Mouse (Mus musculus): ENCODE results near the gene Nr2e1. TPM values are rescaled to one million over a fixed set of nuclear protein-coding genes. Genes with fewer than 3 reads are reported as not detected.

Nr2e1 gene
- polyA plus RNA-seq, 1 experiment from 2014 or later = not detected

DNA sequence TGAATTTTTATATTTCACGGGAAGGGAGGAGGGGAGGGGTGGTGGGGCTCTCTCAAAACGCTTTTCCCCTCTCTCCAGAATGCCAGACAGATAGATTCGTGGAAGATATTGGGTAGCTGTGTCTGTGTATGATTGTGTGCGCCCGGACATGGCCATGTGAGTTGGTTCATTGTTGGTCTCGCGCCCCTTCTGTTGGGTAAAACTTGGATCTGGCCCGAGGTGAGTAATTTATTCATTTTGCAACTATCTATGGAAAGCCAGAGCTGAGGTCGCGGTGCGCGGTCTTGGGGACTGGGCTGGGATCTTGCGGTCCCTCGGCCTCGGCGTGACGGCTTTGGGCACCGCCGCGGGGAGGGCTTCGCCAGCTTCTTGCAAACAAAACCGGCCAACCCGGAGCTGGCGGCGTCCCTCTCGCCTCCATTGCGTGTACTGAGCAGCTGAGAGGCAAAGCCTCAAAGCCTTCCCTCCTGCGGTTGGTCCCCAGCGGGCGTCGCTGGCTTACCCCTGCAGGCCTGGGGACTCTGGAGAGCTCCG, 537 bp upstream of the Nr2e1 start:
- DNase-seq (ENCODE audit: low spot score) (no peak), ATAC-seq (replicated peaks; ENCODE audit: low FRiP score) (no peak)
- Histone ChIP-seq H3K4me3 (ENCODE audit: low read depth, low read length) (no peak overlapping the region), H3K27ac (ENCODE audit: low read depth, low read length) (no peak overlapping the region), H3K9me3 (ENCODE audit: control insufficient read depth, low read length) (no peaks in the 10 kb centered on the region), H3K9ac (ENCODE audit: low read depth, low read length) (no peak overlapping the region), H3K27me3 (replicated peaks; ENCODE audit: control insufficient read depth, insufficient read depth, low read length) (peaks cover 99% of the 10 kb centered on the region), H3K4me2 (no peak overlapping the region; the same call in 1 of the 2 replicates), H3K4me1 (replicated peaks; ENCODE audit: control insufficient read depth, insufficient read depth, low read length) (peaks cover 5% of the 10 kb centered on the region; the same call in 1 of the 2 replicates), H3K36me3 (ENCODE audit: control insufficient read depth, insufficient read depth, low read length) (no peaks in the 10 kb centered on the region)
- 1% methylated on average over 32 of the region's 32 CpGs for WGBS

DNA sequence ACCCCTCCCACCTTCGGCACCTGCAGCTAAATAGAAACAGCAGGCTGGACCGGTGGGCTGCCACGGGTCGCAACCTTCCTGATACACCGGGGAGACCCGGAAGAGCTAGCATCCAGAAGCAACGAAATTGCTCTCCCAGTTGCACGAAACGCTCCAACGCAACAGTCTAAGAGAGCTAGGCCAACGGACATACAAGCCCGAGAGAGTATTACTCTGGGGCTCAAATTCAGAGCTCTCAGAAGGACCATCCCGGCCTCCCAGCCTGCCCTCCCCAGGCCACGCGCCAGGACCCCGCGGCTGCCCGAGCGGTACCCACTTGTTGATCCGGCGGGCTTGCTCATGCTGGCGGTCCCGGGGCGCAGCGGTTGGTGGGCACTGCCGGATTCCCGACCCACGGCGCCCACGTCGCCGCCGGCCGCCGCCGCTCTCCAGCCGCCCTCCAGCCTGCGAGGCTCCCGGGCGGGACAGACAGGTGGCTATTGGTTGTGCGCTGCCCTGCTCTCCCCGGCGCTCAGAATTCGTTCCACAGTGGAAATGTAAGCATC, 794 bp downstream of the Nr2e1 start:
- no peak for DNase-seq (ENCODE audit: low spot score)
- Histone ChIP-seq H3K27me3 (replicated peaks; ENCODE audit: control insufficient read depth, insufficient read depth, low read length) (peaks cover 99% of the 10 kb centered on the region), H3K27ac (ENCODE audit: low read depth, low read length) (no peak overlapping the region), H3K9me3 (ENCODE audit: control insufficient read depth, low read length) (no peaks in the 10 kb centered on the region), H3K9ac (ENCODE audit: low read depth, low read length) (no peak overlapping the region), H3K4me3 (ENCODE audit: low read depth, low read length) (peak overlapping the region; percentile 24; the same call in 1 of the 2 replicates), H3K4me2 (no peak overlapping the region), H3K36me3 (ENCODE audit: control insufficient read depth, insufficient read depth, low read length) (no peaks in the 10 kb centered on the region), H3K4me1 (replicated peaks; ENCODE audit: control insufficient read depth, insufficient read depth, low read length) (peaks cover 5% of the 10 kb centered on the region; the same call in 1 of the 2 replicates)
- 1% methylated on average over 44 of the region's 44 CpGs for WGBS
- ATAC-seq (replicated peaks; ENCODE audit: low FRiP score) = no peak

- no peak for DNase-seq (ENCODE audit: low spot score)
- Histone ChIP-seq H3K9me3 (ENCODE audit: control insufficient read depth, low read length) (no peaks in the 10 kb centered on the region), H3K4me2 (peak overlapping the region; percentile 20; the same call in 1 of the 2 replicates), H3K27ac (ENCODE audit: low read depth, low read length) (no peak overlapping the region), H3K9ac (ENCODE audit: low read depth, low read length) (no peak overlapping the region), H3K27me3 (replicated peaks; ENCODE audit: control insufficient read depth, insufficient read depth, low read length) (peaks cover 99% of the 10 kb centered on the region), H3K4me1 (replicated peaks; ENCODE audit: control insufficient read depth, insufficient read depth, low read length) (peaks cover 5% of the 10 kb centered on the region; the same call in 1 of the 2 replicates), H3K36me3 (ENCODE audit: control insufficient read depth, insufficient read depth, low read length) (no peaks in the 10 kb centered on the region), H3K4me3 (ENCODE audit: low read depth, low read length) (peak overlapping the region; percentile 24)
- ATAC-seq (replicated peaks; ENCODE audit: low FRiP score) = no peak
- WGBS = 2% methylated on average over 45 of the region's 45 CpGs
These were observed 1.5 kb downstream of the Nr2e1 start for GRCm38 (mm10) chr10:42581694-42582565.

DNA sequence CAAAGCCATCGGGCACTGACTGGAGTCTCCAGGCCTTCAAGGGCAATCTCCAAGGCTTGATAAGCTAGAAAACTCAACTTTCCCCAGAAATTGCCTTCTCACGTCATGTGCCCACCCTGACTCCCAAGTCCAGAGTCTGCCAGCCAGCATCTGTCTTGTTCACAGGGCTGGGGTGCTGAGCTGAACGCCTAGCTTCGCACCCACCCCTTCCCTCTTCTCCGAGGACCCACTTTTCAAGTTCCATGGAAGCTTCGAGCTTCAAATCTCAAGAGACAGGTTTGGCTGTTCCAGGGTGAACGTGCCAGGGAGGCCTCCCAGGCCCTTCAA, 2.5 kb downstream of the Nr2e1 start:
- no peak overlapping the region for H3K4me2 ChIP-seq
- WGBS = 10% methylated on average over 7 of the region's 7 CpGs
- H3K9me3 ChIP-seq (ENCODE audit: control insufficient read depth, low read length) = no peaks in the 10 kb centered on the region
- H3K9ac ChIP-seq (ENCODE audit: low read depth, low read length) = no peak overlapping the region
- no peak overlapping the region for H3K27ac ChIP-seq (ENCODE audit: low read depth, low read length)
- no peak for DNase-seq (ENCODE audit: low spot score)
- no peak for ATAC-seq (replicated peaks; ENCODE audit: low FRiP score)
- H3K36me3 ChIP-seq (ENCODE audit: control insufficient read depth, insufficient read depth, low read length) = no peaks in the 10 kb centered on the region
- peaks cover 5% of the 10 kb centered on the region; the same call in 1 of the 2 replicates for H3K4me1 ChIP-seq (replicated peaks; ENCODE audit: control insufficient read depth, insufficient read depth, low read length)
- H3K4me3 ChIP-seq (ENCODE audit: low read depth, low read length) = no peak overlapping the region
- peaks cover 99% of the 10 kb centered on the region for H3K27me3 ChIP-seq (replicated peaks; ENCODE audit: control insufficient read depth, insufficient read depth, low read length)

DNA sequence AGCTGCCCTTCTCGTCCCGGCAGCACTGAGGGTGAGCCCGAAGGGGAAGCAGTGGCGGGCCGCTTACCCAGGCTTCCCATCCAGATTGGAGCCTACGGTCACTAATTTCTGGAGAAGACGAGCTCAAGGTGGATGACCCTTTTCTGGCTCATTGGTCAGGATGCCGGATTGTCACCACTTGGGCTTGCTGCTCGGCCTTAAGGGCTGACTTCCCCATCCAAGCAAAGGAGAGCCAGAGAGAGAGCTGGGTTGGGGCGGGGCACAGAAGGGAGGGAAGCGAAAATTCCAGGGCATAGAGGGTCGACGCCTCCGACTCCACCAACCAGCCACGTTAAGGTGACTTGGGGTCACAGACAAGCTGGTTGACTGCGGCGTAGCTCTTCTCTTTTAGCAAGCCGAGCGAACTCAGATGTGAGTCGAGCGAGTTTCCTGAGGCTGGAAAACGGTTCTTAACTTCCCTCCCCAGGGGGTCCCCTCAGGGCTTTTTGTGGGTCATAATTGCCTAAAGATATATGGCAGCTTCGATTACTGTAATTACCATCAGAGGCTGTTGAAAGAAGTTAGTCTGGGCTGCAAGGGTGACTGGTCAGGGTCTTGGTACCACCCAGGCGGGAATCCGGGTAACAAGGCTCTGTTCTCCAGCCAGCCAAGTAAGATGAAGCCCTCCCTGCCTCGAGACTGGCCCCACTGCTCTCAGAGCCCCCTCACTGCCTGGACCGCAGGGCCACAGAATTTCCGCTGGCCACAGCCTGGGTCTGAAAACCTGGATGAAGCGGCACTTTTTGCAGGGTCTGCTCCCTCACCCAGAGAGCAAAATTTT, 3.1 kb downstream of the Nr2e1 start:
- no peaks in the 10 kb centered on the region for H3K36me3 ChIP-seq (ENCODE audit: control insufficient read depth, insufficient read depth, low read length)
- no peak overlapping the region for H3K27ac ChIP-seq (ENCODE audit: low read depth, low read length)
- H3K9ac ChIP-seq (ENCODE audit: low read depth, low read length) = no peak overlapping the region
- peaks cover 99% of the 10 kb centered on the region for H3K27me3 ChIP-seq (replicated peaks; ENCODE audit: control insufficient read depth, insufficient read depth, low read length)
- H3K9me3 ChIP-seq (ENCODE audit: control insufficient read depth, low read length) = no peaks in the 10 kb centered on the region
- no peak overlapping the region for H3K4me3 ChIP-seq (ENCODE audit: low read depth, low read length)
- no peak for DNase-seq (ENCODE audit: low spot score)
- WGBS = 1% methylated on average over 29 of the region's 29 CpGs
- H3K4me1 ChIP-seq (replicated peaks; ENCODE audit: control insufficient read depth, insufficient read depth, low read length) = peaks cover 5% of the 10 kb centered on the region; the same call in 1 of the 2 replicates
- no peak for ATAC-seq (replicated peaks; ENCODE audit: low FRiP score)
- H3K4me2 ChIP-seq = no peak overlapping the region

DNA sequence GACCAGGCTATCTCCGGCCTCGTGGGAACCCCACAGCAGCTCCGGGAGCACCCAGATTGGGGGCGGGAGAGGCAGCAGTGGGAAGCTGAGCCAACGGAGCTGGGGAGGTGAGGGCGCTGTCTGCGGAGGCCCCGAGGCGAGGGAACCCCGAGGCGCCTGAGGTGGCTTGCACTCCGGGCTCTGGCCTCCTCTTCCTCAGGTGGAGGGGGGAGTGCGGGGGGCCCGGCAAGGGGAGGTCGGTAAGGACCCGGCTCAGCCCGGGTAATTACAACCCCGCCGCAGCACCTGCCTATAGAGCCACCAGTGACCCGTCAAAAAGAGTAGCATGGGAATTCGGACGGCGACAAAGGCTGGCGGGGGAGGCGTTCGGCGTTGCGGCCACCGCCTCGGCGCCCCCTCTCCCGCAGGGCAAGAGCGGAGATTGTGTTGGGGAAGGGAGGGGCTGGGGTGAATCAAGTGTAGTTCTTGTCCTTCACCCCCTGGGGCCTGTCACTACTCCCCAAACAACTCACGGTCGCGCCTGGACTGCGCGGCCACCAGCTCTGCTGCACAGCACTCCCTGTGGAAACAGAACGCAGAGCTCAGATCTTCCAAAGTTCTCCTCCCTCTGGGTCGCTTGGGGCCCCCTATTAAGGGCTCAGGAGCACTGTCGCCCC, 3.8 kb downstream of the Nr2e1 start:
- H3K4me2 ChIP-seq = peak overlapping the region; percentile 25; the same call in 1 of the 2 replicates
- H3K36me3 ChIP-seq (ENCODE audit: control insufficient read depth, insufficient read depth, low read length) = no peaks in the 10 kb centered on the region
- H3K27ac ChIP-seq (ENCODE audit: low read depth, low read length) = no peak overlapping the region
- DNase-seq (ENCODE audit: low spot score) = no peak
- 2% methylated on average over 41 of the region's 41 CpGs for WGBS
- no peak overlapping the region for H3K9ac ChIP-seq (ENCODE audit: low read depth, low read length)
- H3K4me1 ChIP-seq (replicated peaks; ENCODE audit: control insufficient read depth, insufficient read depth, low read length) = peaks cover 5% of the 10 kb centered on the region; the same call in 1 of the 2 replicates
- no peak for ATAC-seq (replicated peaks; ENCODE audit: low FRiP score)
- 0 out of 2 replicates have a peak overlapping the region, but pooled peaks have one; percentile 8 for H3K4me3 ChIP-seq (ENCODE audit: low read depth, low read length)
- H3K9me3 ChIP-seq (ENCODE audit: control insufficient read depth, low read length) = no peaks in the 10 kb centered on the region
- peaks cover 99% of the 10 kb centered on the region for H3K27me3 ChIP-seq (replicated peaks; ENCODE audit: control insufficient read depth, insufficient read depth, low read length)

DNA sequence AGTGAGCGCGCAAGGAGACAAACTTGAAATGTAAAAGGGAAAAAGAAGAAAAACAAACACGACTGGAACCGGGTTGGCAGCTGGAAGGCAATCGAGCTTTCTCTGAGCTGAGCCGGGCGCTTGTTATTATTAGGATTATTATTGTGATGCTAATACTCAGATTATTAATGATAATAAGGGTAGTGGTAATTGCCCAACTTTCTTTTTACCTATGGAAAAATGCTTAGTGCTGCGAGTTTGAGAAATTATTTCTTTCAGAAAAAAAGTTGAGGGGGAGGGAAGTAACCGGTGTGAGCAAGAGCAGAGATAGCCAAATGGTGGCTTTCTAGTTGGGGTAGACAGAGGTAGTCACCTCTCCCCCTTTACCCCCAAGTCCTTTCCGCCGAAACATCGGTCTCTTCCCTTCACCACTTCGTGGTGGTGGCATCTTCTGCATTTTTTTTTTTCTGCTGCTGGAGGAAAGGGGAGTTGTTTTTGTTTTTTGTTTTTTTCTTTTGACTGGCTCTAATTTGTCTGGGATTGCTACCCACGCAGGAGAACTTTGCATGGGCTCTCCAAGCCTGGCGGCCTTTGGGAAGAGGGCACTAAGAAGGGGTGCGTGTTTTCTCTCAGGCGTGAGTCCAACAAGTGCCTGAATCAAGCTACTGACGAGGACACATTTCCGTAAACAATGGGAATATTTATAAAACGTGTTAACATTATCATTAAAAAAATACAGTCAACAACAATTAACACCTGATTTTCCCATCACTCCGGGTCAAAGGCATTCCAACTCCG, 4.5 kb downstream of the Nr2e1 start:
- Histone ChIP-seq H3K4me3 (ENCODE audit: low read depth, low read length) (no peak overlapping the region), H3K27me3 (replicated peaks; ENCODE audit: control insufficient read depth, insufficient read depth, low read length) (peaks cover 99% of the 10 kb centered on the region), H3K27ac (ENCODE audit: low read depth, low read length) (no peak overlapping the region), H3K36me3 (ENCODE audit: control insufficient read depth, insufficient read depth, low read length) (no peaks in the 10 kb centered on the region), H3K9me3 (ENCODE audit: control insufficient read depth, low read length) (no peaks in the 10 kb centered on the region), H3K4me1 (replicated peaks; ENCODE audit: control insufficient read depth, insufficient read depth, low read length) (peaks cover 5% of the 10 kb centered on the region; the same call in 1 of the 2 replicates), H3K9ac (ENCODE audit: low read depth, low read length) (no peak overlapping the region), H3K4me2 (no peak overlapping the region)
- DNase-seq (ENCODE audit: low spot score) (no peak), ATAC-seq (replicated peaks; ENCODE audit: low FRiP score) (no peak)
- 2% methylated on average over 22 of the region's 22 CpGs for WGBS

Data from liver, embryonic 11.5 days (tissue).